Mouse (Mus musculus): ENCODE results near the gene Hoxd10.

DNA sequence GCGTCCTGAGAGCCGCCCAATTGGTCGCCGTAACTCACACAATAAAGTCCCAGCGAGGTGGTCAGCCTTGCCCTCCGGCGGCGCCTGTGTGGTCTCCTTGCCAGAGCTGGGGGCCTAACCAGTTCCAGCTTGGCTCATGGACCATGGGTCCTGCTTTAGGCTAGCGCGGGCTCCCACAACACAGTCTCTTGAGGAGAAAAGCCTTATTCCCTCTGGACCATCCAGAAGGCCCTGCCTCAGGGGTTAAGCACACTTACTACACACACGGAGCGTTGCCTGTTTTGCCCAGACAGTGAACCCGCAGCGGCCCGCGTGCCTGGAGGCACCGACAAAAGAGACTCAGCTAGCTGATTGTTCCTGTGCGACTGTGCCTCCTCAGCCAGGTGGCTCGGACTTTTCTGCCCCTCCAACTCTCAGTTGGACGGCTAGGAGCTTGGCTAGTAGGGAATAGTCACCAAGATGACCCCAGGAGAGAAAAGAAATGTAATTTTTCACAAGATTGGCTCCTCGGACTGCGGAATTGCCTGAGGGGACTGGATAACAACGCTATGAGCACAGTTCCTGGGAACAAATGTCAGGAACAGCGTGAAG lies 17.8 kb upstream of the Hoxd10 start:
- TF ChIP-seq CTCF (IDR thresholded peaks at IDR 0.05; ENCODE audit: low read depth) (no peak), EP300 (IDR thresholded peaks at IDR 0.05; ENCODE audit: low read depth) (no peak)
